Mouse (Mus musculus) megakaryocyte, embryonic 14.5 days (primary cell): Measurements from ENCODE around the gene Gm8909. TPM values are rescaled to one million over a fixed set of nuclear protein-coding genes. Genes with fewer than 3 reads are reported as not detected.
A peak's percentile ranks its signal among the peaks of the same experiment; 100 is the strongest.
"Not testable (repeated sequence)": the region's sequence is repeated elsewhere in the genome, so short reads cannot be mapped to it uniquely, and the experiment has no call there.

Source experiments
- H3K27me3 ChIP-seq: replicated peaks from 2 replicates; pipeline ENCODE3; 2012; ENCODE audit warnings: inconsistent platforms
- H3K36me3 ChIP-seq: replicated peaks from 2 replicates; pipeline ENCODE3; 2012; ENCODE audit warnings: low read length, inconsistent platforms, mixed read lengths
- H3K4me1 ChIP-seq: 2 replicates; pipeline ENCODE4 v1.6.1; 2012; ENCODE audit warnings: inconsistent platforms
- H3K4me3 ChIP-seq: replicated peaks from 2 replicates; pipeline ENCODE3; 2012; ENCODE audit warnings: moderate library complexity, mild to moderate bottlenecking, inconsistent platforms
- H3K9me3 ChIP-seq: 2 replicates; pipeline ENCODE4 v1.6.1; 2012; ENCODE audit warnings: inconsistent platforms
- FLI1 ChIP-seq: IDR thresholded peaks from 2 replicates; pipeline ENCODE4 v1.6.1; 2012; ENCODE audit warnings: low read length, inconsistent platforms, mixed read lengths
- GATA1 ChIP-seq: IDR thresholded peaks from 3 replicates; pipeline ENCODE4 v1.6.1; 2012; ENCODE audit warnings: mixed read lengths, low read length, inconsistent platforms, borderline replicate concordance
- polyA plus RNA-seq: library from polyadenylated mRNA; stranded (reverse); fragments of >175 nt; gene quantifications from 2 replicates; pipeline ENCODE4 v1.2.3, GENCODE M21; 2012; ENCODE audit warnings: low replicate concordance; ENCODE audit not compliant: insufficient read depth

The Gm8909 gene
- polyA plus RNA-seq, 1 experiment, result not detected

DNA sequence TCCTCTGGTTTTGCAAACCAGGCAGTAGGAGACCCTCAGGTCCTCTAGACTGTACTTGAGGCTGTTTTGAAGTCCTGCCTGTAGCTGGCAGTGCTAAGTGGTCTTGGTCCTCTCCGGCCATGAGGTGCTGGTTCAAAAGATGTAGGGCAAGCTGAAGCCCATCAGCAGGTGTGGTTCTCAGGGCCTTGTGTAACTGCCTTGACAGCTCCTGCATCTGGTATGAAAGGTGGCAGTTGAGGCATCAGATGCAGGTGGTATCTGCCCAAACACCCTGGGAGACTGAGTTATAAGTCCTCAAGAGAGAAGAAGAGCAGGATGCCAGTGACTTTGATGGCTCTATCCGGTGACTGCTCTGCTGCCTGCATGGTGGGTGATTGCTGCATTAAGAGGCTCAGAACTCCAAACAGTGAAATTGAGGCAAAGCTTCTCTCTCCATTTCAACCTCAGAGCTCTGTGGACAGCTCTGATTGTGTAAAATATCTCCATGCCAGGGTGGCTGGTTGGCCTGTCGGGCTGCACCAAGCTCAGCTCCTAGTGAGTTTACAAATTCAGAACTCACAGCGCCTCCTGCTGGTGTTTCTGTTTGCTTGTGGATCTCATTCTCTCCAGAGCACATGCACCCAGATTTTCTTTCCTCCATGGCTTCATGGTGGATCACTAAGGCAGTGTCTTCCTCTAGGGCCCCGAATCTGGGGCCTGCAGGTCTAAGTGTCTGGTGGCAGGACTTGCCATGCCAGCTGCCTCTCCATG lies 36.6 kb downstream of the Gm8909 start:
- H3K4me3 ChIP-seq, result no peak overlapping the region
- no peaks in the 10 kb centered on the region for H3K36me3 ChIP-seq
- H3K9me3 ChIP-seq, result no peaks in the 10 kb centered on the region
- no peaks in the 10 kb centered on the region for H3K4me1 ChIP-seq
- H3K27me3 ChIP-seq, result peaks cover 9% of the 10 kb centered on the region
- TF ChIP-seq FLI1 (no peak), GATA1 (no peak)

DNA sequence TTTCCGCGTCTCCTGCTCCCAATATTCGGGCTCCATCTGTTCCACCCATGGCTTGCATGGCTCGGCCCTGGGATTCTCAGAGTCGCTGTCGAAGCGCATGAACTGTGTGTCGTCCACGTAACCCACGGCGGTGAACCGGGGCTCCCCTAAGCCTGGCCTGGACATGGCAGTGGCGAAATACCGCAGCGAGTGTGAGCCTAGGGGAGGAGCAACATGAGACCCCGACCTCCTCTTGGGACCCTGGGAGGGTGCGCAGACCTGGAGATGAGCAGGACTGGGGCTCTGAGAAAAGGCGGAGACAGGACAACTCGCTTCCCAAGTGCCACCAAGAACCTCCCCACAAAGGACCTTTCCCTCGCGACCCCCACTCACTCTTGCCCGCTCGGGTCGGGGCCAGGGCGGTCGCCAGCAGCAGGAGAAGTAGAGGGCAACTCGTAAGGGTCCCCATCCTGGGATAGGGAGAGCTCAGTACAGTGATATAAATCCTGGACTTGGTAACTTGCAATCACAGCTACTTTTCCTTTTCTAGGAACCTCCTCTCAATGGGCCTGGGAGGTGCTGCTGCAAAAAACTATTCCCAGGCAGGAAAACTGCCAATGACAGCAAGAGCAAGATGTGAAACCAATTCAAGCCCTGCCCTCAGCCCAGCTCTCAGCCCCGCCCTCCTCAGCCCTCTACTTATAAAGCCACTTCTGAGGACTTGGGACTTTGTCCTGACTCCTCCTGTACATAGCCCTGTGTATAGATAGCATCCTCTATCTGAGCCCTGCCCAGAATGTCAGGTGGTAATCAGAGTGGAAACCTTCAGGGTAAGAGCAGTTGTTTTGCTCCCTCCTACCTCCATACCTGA lies 39.1 kb downstream of the Gm8909 start, which contains the start of gene Gm7030:
TSS of gene Gm7030 (minus strand) at position 458 of the 850 bp plus-strand sequence.
- not testable (repeated sequence) for H3K4me1 ChIP-seq, H3K9me3 ChIP-seq, H3K27me3 ChIP-seq, H3K36me3 ChIP-seq, H3K4me3 ChIP-seq

DNA sequence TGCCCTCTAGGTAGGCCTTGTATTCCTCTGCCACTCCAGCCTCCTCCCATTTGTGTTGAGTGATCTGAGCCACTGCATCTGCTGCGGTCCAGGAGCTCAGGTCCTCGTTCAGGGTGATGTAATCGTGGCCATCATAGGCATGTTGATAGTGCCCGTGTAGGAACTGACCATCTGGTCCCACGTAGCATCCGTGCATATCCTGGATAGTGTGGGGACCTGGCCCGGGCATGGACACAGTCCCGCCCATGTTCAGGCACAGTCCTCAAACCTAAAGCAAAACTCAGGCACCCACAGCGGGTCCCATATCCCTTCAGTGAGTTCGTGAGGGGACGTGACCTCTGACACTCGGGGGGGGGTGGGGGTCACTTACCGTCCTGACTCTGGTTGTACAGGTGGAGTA lies 39.8 kb downstream of the Gm8909 start:
- H3K4me3 ChIP-seq, H3K27me3 ChIP-seq, H3K9me3 ChIP-seq, H3K36me3 ChIP-seq, H3K4me1 ChIP-seq: not testable (repeated sequence)

DNA sequence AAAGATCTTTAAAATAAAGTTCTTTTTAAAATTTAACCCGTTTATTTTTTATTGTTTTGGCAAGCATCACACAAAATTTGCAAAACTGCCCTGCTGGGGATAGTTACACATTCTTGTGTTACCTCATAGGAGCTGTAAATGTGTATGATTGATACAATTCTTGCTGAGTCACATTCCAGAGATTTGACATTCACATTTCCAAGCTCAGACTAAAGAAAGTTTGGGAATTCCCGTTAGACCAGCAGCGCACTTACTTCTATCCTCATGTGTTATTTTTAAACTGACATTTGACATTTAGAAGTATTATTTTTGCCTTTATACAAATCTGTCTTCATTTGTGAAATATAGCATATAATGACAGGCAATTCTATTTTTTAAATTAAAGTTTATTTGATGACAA lies 44.2 kb downstream of the Gm8909 start:
- H3K4me1 ChIP-seq, H3K4me3 ChIP-seq, H3K36me3 ChIP-seq, H3K27me3 ChIP-seq, H3K9me3 ChIP-seq: not testable (repeated sequence)

DNA sequence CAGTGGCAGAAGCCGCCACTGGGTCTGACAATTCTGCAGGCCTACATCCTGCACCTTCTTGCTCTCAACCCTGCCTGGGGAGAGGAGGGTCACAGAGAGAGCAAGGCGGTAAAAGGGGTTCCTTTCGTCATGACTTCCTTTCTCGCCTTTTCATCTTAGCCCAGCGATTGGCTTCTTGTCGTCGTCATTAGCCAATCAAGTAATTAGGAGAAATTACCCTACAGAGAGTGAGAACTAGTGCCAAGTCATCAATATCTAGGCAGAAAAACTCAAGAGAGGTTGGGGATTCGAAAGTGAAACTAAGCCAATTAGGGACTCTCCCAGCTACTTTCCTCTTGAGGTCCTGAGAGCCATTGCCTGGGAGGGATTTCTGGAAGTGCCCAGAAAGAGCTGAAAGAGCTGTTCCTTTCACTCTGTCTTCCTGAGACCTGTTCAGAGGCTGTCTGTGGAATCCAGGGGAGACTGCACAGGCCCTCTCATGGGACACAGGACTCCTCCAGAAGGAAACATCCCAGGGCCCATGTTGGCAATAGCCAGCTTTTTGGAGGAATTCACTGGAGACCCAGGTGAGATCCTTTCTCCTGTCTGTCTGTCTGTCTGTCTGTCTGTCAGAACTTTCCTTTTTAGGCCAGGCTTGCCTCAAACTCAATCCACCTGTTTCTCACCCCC lies 46.9 kb downstream of the Gm8909 start, which contains the start of gene Gm19684:
TSS of gene Gm19684 (plus strand) at position 327 of the 669 bp plus-strand sequence.
- H3K4me3 ChIP-seq, result peak within 1 kb of the TSS; percentile 88
- H3K36me3 ChIP-seq, H3K4me1 ChIP-seq, H3K27me3 ChIP-seq, H3K9me3 ChIP-seq: not testable (repeated sequence)

DNA sequence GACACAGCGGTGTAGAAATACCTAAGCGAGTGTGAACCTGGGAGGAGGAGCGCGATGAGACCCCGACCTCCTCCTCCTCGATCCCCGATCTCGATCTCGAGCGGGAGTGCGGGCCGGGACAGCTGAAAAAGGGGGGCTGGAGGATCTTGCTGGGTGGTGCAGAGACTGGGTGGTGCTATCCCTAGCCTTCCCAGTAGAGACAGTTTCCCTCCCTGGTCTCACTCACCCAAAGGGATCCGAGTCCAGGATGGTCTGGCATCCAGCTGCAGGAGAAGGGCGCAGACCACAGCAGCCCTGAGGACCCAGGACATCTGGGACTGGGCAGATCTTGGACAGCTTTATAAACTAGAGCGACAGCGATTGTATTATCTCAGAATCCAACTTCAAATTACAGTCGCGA lies 47.5 kb downstream of the Gm8909 start:
- H3K27me3 ChIP-seq, H3K36me3 ChIP-seq, H3K9me3 ChIP-seq, H3K4me1 ChIP-seq: not testable (repeated sequence)
- H3K4me3 ChIP-seq, result peak overlapping the region; percentile 69

DNA sequence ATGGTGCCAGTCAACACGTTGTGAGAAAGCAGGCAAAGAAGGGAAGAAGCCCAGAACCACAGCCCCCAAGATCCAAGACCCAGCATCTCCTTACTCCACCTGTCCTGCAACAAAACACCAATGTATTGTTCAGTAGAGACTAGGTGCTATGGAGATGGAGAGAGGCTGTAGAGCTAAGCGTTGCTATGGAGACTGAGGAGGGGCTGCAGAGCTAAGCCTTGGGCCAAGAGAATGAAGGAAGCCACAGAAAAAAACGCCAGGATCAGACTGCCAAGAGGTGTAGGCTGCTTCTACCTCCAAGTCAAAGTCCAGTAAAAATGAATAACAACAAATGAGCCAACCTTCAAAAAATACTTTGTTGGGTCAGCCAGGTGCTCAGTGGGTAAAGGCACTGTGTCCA lies 51.8 kb downstream of the Gm8909 start:
- H3K27me3 ChIP-seq, H3K4me1 ChIP-seq, H3K9me3 ChIP-seq, H3K4me3 ChIP-seq, H3K36me3 ChIP-seq: not testable (repeated sequence)

Other genes with a start within 250 kb of the Gm8909 start
- gene Abcf1, start 198.8 kb downstream of the Gm8909 start, polyA plus RNA-seq, result 86.0 and 161 TPM in 2 replicates
- gene Gnl1, start 188.7 kb downstream of the Gm8909 start, polyA plus RNA-seq, result 63.9 and 75.7 TPM in 2 replicates
- gene Prr3, start 188.3 kb downstream of the Gm8909 start, polyA plus RNA-seq, result 11.4 and 13.7 TPM in 2 replicates
- 3.9 TPM in 1 of 2 replicates, not detected in the other for gene H2-T24, start 148.0 kb downstream of the Gm8909 start, polyA plus RNA-seq
- 13.8 and 44.0 TPM in 2 replicates for gene H2-T23, start 135.7 kb downstream of the Gm8909 start, polyA plus RNA-seq
- gene H2-T22, start 125.8 kb downstream of the Gm8909 start, polyA plus RNA-seq, result 6.2 TPM in 1 of 2 replicates, not detected in the other
- 0.25 TPM in 1 of 2 replicates, not detected in the other for gene Gm6034, start 125.6 kb downstream of the Gm8909 start, polyA plus RNA-seq
- gene Gm11127, start 110.2 kb downstream of the Gm8909 start, polyA plus RNA-seq, result 20.5 TPM in 1 of 2 replicates, not detected in the other
- 0.29 TPM in 1 of 2 replicates, not detected in the other for gene Gm19684, start 46.9 kb downstream of the Gm8909 start, polyA plus RNA-seq
- 0.46 TPM in 1 of 2 replicates, not detected in the other for gene Gm7030, start 39.1 kb downstream of the Gm8909 start, polyA plus RNA-seq
- gene H2-T3, start 21.8 kb upstream of the Gm8909 start, polyA plus RNA-seq, result not detected in 2 replicates
- 81.8 and 103 TPM in 2 replicates for gene Rpp21, start 89.5 kb upstream of the Gm8909 start, polyA plus RNA-seq
- gene Trim39, start 103.7 kb upstream of the Gm8909 start, polyA plus RNA-seq, result 2.5 TPM in 2 replicates
- not detected in 2 replicates for gene H2-M10.2, start 118.0 kb upstream of the Gm8909 start, polyA plus RNA-seq
- not detected in 2 replicates for gene H2-M10.1, start 157.6 kb upstream of the Gm8909 start, polyA plus RNA-seq
- not detected in 2 replicates for gene H2-M10.3, start 199.9 kb upstream of the Gm8909 start, polyA plus RNA-seq